ENCODE assay signal across 8 mouse cellular contexts in the genomic region with DNA sequence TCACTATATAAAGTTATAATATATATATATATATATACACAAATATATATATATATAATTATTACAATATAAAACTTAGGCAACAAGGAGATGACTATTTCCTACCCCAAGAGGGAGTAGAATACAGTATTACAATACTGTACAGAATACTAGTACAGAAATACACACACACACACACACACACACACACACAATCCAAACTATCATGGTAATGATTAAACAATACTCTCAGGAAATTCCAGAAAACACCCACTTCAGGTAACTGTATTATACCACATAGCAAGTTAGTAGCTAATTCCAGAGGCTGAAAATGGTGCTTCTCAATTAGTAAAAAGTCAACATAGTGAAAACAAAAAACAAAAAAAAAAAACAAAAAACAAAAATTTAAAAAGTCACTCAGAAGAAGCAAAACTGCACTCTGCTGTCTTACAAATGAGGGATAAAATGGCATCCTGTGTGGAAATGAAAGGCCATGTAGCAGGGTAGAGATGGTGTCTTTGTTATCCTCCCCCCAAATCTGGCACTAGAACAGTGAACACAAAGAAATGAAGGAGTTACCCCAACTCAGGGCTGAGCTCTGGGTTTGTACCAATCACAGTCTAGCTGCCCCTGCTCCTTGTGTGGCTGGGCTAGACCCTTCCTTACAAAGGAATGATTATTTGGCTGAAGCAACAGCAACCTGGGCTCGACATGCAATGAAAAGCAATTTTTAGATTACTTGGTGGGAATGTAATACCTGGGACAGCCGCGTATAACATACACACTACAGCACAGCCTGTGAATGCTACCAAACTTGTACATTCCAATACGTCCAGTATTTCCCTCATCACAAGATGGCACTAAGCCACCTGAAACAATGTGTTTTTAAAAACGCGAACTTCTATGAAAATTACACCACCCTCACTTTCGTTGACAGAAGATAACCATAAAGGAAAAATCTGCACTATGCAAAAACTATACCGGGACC. TPM values are rescaled to one million over a fixed set of nuclear protein-coding genes. Genes with fewer than 3 reads are reported as not detected.
A peak's percentile ranks its signal among the peaks of the same experiment; 100 is the strongest.
DNase-seq lines count a peak whose midpoint lies in the region; ATAC-seq and TF ChIP-seq lines count a peak whose summit lies in the region.

No protein-coding gene starts in this region.

- peak; percentile 7 for DNase-seq in cerebellum, adult 11 months
- no peak for DNase-seq in cerebellum, adult 9-11 months
- peak; percentile 11 for DNase-seq in 3134 (ENCODE audit: extremely low read depth, insufficient read length, low spot score)
- DNase-seq in liver, embryonic 14.5 days (ENCODE audit: low read depth in 3 of 3, low spot score in 3 of 3): peak in 1 of 3 experiments; percentile 7
- DNase-seq in frontal cortex, postnatal 10 days (ENCODE audit: low spot score in 2 of 2): no peak

- no peak for TF ChIP-seq CTCF in cortical plate, adult 2 months (IDR thresholded peaks at IDR 0.05; ENCODE audit: extremely low read depth, insufficient read depth, low read length)
- no peak for TF ChIP-seq CTCF in liver, embryonic 14.5 days (IDR thresholded peaks at IDR 0.05; ENCODE audit: low read depth)
- no peak for TF ChIP-seq CTCF in small intestine, adult 2 months (IDR thresholded peaks at IDR 0.05; ENCODE audit: extremely low read depth, insufficient read length, insufficient replicate concordance, low read depth, low read length)

- H3K4me2 ChIP-seq in hindbrain, embryonic 13.5 days: peak overlapping the region; percentile 84
- H3K4me2 ChIP-seq in liver, embryonic 14.5 days (ENCODE audit: low read depth): peak overlapping the region; percentile 82

- no peak overlapping the region for H3K27ac ChIP-seq in cortical plate, adult 2 months (ENCODE audit: insufficient read depth, low read length)
- H3K27ac ChIP-seq in hindbrain, embryonic 13.5 days: peak overlapping the region; percentile 82
- H3K27ac ChIP-seq in liver, embryonic 14.5 days: no peak overlapping the region
- H3K27ac ChIP-seq in small intestine, adult 2 months (ENCODE audit: insufficient read depth, low read depth, low read length): peak overlapping the region; percentile 78

- TF ChIP-seq EP300 in liver, embryonic 14.5 days (IDR thresholded peaks at IDR 0.05; ENCODE audit: low read depth): no peak

- no peaks in the 10 kb centered on the region for H3K27me3 ChIP-seq in hindbrain, embryonic 13.5 days
- H3K27me3 ChIP-seq in liver, embryonic 14.5 days (ENCODE audit: control insufficient read depth, insufficient read depth, low read length): no peaks in the 10 kb centered on the region
- no peaks in the 10 kb centered on the region for H3K27me3 ChIP-seq in small intestine, adult 2 months (ENCODE audit: control insufficient read depth, insufficient read depth, low read length)

- no peaks in the 10 kb centered on the region; the same call in 1 of the 2 replicates for H3K4me1 ChIP-seq in cortical plate, adult 2 months (ENCODE audit: control insufficient read depth, insufficient read depth, low read length)
- H3K4me1 ChIP-seq in hindbrain, embryonic 13.5 days (replicated peaks): peaks cover 13% of the 10 kb centered on the region
- H3K4me1 ChIP-seq in liver, embryonic 14.5 days (replicated peaks; ENCODE audit: control insufficient read depth in 2 of 2, insufficient read depth in 2 of 2, low read length in 1 of 2): peaks cover 5% of the 10 kb centered on the region in 2 experiments; a peak in 3 of 4 replicates
- peaks cover 28% of the 10 kb centered on the region; the same call in 1 of the 2 replicates for H3K4me1 ChIP-seq in small intestine, adult 2 months (ENCODE audit: control insufficient read depth, insufficient read depth, insufficient read length, low read length)

- no peaks in the 10 kb centered on the region for H3K9me3 ChIP-seq in hindbrain, embryonic 13.5 days
- H3K9me3 ChIP-seq in liver, embryonic 14.5 days (ENCODE audit: control insufficient read depth, low read length): no peaks in the 10 kb centered on the region

- ATAC-seq in hindbrain, embryonic 13.5 days (ENCODE audit: low FRiP score): peak; percentile 18; the same call in 1 of the 2 replicates
- no peak for ATAC-seq in liver, embryonic 14.5 days (ENCODE audit: insufficient read depth)

- peak overlapping the region; percentile 85 for H3K9ac ChIP-seq in hindbrain, embryonic 13.5 days
- H3K9ac ChIP-seq in liver, embryonic 14.5 days (replicated peaks): peak overlapping the region; percentile 64

- no peaks in the 10 kb centered on the region for H3K36me3 ChIP-seq in hindbrain, embryonic 13.5 days
- no peaks in the 10 kb centered on the region for H3K36me3 ChIP-seq in liver, embryonic 14.5 days (replicated peaks; ENCODE audit: control insufficient read depth, insufficient read depth, low read depth)
- H3K36me3 ChIP-seq in small intestine, adult 2 months (ENCODE audit: control insufficient read depth, insufficient read depth, low read length): no peaks in the 10 kb centered on the region

- 15% methylated on average over 8 of the region's 8 CpGs for WGBS in hindbrain, embryonic 13.5 days
- WGBS in liver, embryonic 14.5 days (ENCODE audit: insufficient replicate concordance): 7% methylated on average over 8 of the region's 8 CpGs
- WGBS in small intestine, adult 2 months: 1% methylated on average over 8 of the region's 8 CpGs

- peak overlapping the region; percentile 80 for H3K4me3 ChIP-seq in cortical plate, adult 2 months (ENCODE audit: insufficient read depth, low read length)
- peak overlapping the region; percentile 91 for H3K4me3 ChIP-seq in hindbrain, embryonic 13.5 days
- H3K4me3 ChIP-seq in liver, embryonic 14.5 days (ENCODE audit: insufficient read depth in 1 of 2, low read depth in 2 of 2, low read length in 2 of 2): peak overlapping the region; percentile 73 to 75
- H3K4me3 ChIP-seq in small intestine, adult 2 months (ENCODE audit: low read depth, low read length): peak overlapping the region; percentile 88

- TF ChIP-seq POLR2A in cortical plate, adult 2 months (IDR thresholded peaks at IDR 0.05; ENCODE audit: extremely low read depth, insufficient read depth, low read length): no peak
- no peak for TF ChIP-seq POLR2A in small intestine, adult 2 months (IDR thresholded peaks at IDR 0.05; ENCODE audit: low read depth, low read length)

RNA-seq across cellular contexts. Expression of a gene that starts 1.2 kb away (rescaled TPM):
- 45.0 and 46.2 TPM in 2 replicates for polyA plus RNA-seq in cortical plate, adult 2 months (2012; rRNA removed)
- polyA plus RNA-seq in hindbrain, embryonic 13.5 days (2015; fragmentation: Nextera tagmentation; extraction: Ambion mirVana): 136 and 169 TPM in 2 replicates
- 2.8 and 6.4 TPM in 2 replicates for polyA plus RNA-seq in liver, embryonic 14.5 days (2012; rRNA removed)
- 13.6 and 15.3 TPM in 2 replicates for polyA plus RNA-seq in liver, embryonic 14.5 days (2014; fragmentation: Nextera tagmentation; extraction: Ambion mirVana)
- polyA plus RNA-seq in small intestine, adult 2 months (2012; rRNA removed): 12.0 and 46.7 TPM in 2 replicates

RNA-seq across cellular contexts. Expression of a gene that starts 41.0 kb away (rescaled TPM):
- polyA plus RNA-seq in cortical plate, adult 2 months (2012; rRNA removed): not detected in 2 replicates
- 0.09 TPM in 1 of 2 replicates, not detected in the other for polyA plus RNA-seq in hindbrain, embryonic 13.5 days (2015; fragmentation: Nextera tagmentation; extraction: Ambion mirVana)
- not detected in 2 replicates for polyA plus RNA-seq in liver, embryonic 14.5 days (2012; rRNA removed)
- not detected in 2 replicates for polyA plus RNA-seq in liver, embryonic 14.5 days (2014; fragmentation: Nextera tagmentation; extraction: Ambion mirVana)
- not detected in 2 replicates for polyA plus RNA-seq in small intestine, adult 2 months (2012; rRNA removed)

Comparison
In these comparisons a context has a peak if more than half of its experiments do, and no peak if none do; other contexts are left out.
1. DNase-seq: peak in cerebellum, adult 11 months (single experiment) and 3134 (single experiment); none in cerebellum, adult 9-11 months (single experiment) and frontal cortex, postnatal 10 days (0 of 2).
2. H3K27ac ChIP-seq: peak in hindbrain, embryonic 13.5 days (single experiment) and small intestine, adult 2 months (single experiment); none in cortical plate, adult 2 months (single experiment) and liver, embryonic 14.5 days (single experiment).
3. Peak in every context shown above with its lines, with median percentiles within 50 percentile points of each other: H3K4me3 ChIP-seq.